Mouse (Mus musculus) lung, postnatal 4 days (tissue): ENCODE results near the gene Arhgef15.
"Not testable (repeated sequence)": the region's sequence is repeated elsewhere in the genome, so short reads cannot be mapped to it uniquely, and the experiment has no call there.

ENCODE experiments used
- DNase-seq, 2 experiments: peaks; one replicate each; pipeline ENCODE4 v3.0.0; 2021

Gene Arhgef15

DNA sequence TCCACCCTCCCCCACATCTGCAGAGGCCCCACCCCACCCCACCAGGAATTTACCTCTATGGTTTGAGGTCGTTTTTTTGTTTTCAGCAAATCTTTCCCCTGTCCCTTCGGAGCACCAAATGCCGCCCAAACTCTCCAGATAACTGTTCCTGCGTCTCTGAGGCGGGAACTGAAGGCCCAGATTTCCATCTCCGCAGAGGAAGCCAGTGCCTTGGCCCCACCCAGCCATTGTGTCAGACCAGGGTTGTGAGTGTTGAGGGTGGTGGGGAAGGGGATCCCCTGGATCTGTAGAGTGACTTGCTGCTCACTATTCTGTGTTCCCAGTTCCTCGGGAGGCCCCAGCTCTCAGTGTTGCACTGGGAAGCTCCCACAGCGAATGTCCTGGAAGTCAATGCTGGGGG is at the start of gene Arhgef15:
Arhgef15 (minus strand) TSS at position 173 of the 400 bp plus-strand sequence.
- peak; percentile 56 to 60 for DNase-seq

DNA sequence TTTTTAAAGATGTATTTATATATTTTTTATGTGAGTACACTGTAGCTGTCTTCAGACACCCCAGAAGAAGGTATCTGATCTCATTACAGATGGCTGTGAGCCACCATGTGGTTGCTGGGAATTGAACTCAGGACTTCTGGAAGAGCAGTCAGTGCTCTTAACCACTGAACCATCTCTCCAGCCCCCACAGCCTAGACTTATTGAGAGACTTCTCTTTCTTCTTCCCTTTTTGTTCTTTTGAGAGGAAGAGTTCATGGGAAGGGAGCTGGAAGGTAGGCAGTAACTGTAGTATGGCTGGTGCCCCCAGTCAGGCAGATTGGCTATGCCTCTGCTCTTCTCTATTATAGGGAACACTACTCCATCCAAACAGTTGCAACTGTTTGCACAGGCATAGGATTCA is 49.3 kb upstream of the Arhgef15 start:
- DNase-seq, result not testable (repeated sequence)

DNA sequence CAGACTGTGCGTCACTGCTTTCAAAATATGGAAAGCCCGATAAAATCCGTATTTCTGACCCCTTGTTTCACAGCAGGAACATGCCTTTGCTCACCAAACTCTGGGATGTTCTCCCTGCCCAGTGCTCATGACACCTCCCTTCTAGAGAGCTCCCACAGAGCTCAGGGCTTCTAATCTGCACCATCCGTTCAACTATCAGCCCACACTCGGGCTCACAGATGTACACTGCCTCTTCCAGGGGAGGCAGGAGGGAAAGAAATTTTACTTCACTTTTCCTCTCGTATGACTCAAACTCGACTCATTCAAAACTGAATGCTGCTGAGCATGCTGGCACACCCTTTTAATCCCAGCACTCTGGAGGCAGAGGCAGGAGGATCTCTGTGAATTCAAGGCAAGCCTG is 47.9 kb upstream of the Arhgef15 start:
- no peak for DNase-seq

DNA sequence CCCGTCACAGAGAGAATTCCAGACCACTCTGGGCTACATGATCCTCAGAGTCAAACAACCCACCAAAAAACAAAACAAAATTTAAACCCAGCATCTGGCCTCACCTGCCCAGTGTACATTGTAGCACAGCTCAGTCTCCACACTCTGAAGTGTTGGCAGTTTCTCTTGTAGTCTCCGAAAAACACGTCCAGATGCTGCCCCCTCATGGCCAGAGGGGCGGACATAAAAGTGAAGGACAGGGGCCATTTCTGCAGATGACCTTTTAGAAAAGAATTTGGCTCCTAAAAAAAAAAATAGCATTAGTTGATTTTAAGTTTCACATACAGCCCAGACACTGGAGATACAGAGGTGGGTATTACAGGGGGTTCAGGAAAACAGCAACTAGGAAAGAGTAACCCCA is 46.3 kb upstream of the Arhgef15 start:
- DNase-seq, result peak in 1 of 2 experiments; percentile 23

DNA sequence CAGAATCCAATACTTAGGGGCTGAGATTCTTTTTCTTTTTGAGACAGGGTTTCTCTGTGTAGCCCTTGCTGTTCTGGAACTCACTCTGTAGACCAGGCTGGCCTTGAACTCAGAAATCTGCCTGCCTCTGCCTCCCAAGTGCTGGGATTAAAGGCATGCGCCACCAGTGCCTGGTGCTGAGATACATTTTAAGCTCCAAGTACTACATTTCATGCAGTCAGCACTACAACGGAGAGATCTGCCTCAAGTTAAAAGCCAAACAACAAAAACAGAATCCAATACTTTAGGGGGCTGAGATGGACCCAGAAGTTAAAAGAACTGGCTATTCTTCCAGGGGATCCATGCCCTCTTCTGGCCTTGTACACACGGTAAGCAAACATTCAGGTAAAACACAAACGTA is 45.5 kb upstream of the Arhgef15 start:
- not testable (repeated sequence) for DNase-seq

DNA sequence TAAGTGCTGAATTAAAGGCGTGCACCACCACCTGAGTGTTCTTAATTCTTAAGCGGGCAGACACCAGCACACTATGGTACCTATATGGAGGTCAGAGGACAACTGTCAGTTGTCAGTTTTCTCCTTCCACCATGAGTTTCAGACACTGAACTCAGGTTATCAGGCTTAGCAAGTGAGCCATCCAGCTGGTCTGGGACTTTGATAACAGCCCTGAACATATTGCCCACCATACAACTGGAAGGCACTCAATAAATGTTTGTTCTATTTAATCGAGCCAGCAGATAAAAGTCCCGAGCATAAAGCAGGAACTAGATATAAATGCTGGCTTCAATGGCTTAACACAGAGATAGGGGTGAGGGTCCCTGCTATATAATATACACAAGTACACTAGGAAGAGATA is 39.8 kb upstream of the Arhgef15 start:
- DNase-seq, result no peak

DNA sequence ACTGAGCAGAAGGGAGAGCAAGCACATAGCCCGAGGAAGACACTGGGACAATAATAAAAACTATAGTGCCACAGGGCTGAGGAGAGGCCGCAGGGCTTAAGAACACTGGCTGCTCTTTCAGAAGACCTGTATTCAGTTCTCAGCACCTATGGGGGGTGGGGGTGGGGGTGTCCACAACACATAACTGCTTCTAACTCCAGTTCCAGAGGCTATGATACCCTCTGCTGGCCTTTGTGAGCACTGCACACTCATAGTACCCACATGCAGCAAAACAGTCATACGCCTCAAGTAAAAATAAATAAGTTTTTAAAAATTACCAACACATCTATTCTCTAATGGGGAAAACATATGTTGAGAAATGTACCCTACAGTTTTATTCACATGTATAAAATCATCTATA is 37.1 kb upstream of the Arhgef15 start:
- DNase-seq, result no peak

DNA sequence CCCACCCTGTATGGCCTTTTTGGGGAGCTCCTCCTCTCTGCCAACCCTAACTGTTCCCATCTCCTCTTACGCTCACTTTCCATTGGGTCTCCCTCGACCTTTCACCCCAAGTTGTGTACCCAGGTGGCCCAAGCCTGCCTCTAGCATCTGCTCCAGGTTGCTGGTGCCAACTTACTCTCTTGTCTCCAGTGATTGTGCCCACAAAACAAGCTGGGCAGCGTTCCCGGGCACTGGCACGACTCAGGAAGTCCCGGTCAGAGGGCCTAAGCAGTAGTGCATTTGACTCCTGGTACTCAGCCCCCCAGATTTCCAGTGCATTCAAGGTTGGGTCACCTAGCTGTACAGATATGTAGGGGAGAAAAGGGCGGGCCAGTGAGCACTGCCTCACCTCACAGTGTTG is 35.8 kb upstream of the Arhgef15 start:
- DNase-seq, result no peak

DNA sequence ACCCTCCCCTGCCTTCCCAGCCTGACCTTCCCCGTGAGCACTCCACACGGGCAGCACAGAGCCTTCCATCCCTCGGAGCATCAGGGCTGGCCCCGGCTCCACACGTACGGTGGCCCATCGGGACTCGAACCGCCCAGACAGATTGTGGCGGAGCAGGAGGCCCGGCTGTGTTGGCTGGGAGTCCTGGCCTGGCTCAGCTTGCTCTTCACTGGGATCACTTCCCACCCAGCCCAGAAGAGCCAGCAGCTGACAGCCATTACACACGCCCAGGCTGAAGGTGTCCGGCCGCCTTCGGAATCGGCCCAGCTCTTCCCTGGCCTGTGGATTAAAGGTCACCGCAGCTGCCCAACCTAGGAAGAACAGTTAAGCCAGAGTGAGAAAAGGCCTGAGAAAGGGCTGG is 31.1 kb upstream of the Arhgef15 start:
- peak in 1 of 2 experiments; percentile 57 for DNase-seq

DNA sequence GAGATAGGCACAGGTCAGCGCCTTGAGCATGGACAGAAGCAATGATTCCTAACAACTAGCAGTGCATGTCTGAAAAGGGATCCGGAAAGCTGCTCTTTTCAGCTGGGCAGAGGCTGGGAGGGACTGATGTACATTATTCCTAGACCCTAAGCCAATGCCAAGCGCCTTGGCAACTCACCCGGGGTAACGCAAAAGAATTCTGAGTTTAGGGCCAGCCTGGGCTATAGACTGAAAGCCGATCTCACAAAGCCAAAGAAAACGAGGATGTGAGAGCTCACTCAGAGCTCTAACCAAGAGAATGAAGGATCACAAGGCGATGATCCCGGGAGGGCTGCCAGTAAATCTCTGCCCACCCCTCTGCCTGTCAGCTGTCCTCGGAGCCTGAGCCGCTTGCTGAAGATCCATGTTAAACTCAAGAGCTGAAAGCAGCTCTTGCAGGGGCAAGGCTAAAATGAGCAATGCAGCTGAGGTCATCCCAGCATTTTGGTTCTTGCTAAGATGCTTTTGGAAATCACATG is 30.1 kb upstream of the Arhgef15 start:
- no peak for DNase-seq

DNA sequence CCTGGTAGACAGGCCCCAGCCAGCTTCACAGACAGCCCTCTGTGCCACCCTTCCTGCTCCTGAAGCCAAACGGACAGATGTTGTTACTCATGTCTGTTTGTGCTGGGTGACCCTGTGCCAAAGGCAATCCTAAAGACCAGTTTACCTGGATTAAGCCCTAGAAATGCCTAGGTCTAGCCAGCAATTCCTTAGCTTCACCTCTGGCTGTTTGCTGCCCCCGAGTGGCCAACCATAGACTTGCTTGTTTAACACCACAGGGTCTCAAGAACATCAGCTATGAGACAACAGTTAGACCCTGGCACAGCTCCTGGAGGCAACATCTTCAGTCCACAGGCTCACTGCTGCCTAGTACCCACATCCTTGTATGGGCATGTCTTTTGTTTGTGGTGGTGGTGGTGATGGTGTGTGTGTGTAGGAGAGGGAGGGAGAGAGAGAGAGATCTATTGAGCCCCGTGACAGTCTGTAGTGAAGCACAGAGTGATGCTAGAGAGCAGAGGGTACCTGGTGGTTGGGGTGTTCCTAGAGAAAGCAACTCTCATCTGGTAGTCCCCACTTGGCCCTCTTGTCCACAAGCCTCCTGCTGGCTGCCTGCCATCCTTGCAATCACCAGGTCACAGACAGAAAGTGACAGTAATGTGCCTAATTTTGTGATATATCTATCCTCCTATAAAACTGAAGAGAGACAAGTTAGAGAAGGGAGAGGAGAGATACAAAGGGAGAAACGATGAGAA is 25.5 kb upstream of the Arhgef15 start:
- DNase-seq, result peak; percentile 73 to 83

DNA sequence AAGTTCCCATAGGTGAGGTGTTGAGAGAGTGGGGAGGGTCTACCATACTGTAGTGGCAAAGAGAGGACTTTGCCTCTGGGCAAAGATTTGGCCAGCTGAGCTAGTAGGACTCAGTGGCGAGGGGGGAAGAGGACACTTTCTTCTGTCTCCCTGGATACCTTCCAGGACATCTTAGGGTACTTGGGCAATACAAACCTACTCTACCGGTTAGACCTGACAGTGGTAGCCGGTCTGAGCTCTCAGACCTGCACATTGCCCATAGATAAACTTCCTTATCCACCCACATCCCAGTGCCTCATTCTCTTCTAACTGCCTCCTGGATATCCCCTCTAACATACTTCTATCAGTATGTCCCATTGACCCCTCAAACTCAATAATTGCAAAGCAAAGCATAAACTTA is 23.6 kb upstream of the Arhgef15 start:
- DNase-seq, result no peak

DNA sequence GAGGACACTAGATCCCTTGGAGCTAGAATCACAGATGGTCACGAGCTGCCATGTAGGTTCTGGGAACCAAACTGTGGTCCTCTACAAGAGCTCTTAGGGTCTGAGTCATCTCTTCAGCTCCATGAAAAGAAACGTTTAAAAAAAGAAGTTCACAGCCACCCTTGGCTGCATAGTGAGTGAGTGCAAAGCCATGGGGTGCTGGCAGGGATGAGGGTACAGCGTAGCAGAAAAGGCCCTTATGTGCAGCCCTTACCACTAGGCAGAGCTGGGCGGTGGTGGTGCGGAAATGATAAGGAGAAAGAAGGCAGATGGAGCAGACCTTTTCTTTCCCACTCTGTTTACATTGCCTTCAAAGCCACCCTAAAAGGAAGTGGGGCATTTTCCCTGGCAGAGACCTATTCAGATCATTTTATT is 22.0 kb upstream of the Arhgef15 start:
- DNase-seq, result no peak

DNA sequence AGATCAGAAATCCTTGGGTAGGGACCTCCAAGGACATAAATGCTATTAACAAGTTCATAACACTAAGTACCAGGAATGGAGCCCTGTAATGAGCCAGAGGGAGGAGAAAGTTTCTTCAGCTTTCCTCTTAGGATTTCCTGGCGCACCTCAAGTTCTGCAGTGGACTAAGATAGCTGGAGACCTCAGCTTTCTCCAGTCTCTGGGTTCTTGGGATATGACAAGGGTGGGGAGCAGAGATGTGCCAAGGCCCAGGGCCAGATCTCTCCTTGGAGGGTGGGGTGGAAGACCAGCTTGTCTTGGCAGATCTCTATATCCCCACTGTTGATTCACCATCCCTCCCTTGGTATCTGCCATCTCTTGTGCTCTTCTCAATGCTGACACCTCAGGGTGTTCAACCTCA is 18.3 kb upstream of the Arhgef15 start:
- DNase-seq, result no peak

DNA sequence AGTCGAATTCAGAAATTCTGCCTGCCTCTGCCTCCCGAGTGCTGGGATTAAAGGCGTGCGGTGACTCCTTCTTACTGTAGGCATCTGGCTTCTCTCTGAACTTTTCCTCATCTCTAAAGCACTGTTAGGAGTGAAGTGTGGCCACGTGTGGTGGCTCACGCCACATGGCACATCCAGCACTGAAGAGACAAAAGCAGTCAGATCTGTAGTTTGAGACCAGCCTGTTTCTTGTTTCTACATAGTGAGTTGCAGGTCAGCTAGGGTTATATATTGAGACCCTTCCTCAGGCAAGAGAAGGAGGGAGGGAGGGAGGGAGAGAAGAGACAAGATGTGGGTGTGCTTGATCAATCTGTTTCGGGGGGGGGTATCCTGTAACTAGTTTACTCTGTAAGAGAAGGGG is 17.8 kb upstream of the Arhgef15 start, which contains the start of gene Rangrf:
Rangrf (minus strand) TSS at position 101 of the 400 bp plus-strand sequence.
- DNase-seq, result no peak

DNA sequence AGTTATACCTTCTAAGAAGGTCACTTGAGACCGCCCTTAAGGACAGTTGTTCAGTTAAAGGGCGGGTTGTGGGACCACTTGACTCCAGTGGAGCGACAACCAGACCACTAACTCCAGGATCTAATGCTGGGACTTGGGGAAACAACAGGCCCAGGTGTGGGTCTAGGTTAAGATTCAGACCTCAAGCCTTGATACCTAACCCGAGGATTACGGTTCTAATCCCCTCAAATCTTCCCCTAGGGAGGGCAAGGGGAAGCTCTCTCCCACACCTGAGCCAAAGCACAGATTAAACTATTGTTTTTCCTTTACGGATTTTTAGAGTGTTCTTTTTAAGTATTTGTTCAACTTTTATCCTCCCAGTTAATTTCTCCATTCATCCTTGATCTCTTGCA is 16.8 kb upstream of the Arhgef15 start:
- no peak for DNase-seq

DNA sequence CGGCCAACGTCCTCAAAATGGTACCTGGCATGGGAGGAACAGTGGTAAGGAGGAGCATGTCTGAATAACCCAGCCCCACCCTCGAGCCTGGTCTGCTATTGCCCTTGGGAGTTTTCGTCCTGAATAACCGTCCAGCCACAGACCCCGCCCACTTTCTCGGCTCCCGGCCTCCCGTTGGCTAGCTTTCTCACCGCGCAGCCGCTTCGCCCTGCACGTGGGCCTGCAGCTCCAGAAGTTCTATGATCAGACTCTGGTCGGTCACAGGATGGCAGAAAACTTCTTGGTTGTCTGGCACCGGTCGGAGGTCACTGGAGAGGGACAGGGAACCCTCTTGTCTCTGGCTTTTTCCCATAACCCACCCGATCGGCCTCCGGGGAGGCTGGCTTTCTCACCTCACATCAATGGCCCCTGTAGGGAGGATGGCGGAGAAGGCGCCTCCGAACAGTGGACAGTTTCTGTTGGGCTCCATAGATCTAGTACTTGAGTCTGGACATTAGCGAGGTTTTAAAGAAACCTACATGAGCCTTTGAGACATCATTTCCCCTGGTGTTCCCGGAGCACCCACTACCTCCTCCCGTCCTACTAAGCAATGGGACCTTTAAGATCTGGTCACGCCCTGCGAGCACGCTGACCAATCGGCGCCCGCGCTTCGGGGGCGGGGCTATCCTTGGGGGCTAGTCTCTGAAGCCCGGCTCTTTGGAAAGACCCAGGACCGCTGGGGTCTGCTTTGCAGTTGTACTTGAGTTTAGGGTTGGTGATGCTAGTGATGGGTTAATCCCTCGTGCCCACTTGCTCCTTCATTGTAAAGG is 16.2 kb upstream of the Arhgef15 start:
- peak; percentile 88 to 89 for DNase-seq

DNA sequence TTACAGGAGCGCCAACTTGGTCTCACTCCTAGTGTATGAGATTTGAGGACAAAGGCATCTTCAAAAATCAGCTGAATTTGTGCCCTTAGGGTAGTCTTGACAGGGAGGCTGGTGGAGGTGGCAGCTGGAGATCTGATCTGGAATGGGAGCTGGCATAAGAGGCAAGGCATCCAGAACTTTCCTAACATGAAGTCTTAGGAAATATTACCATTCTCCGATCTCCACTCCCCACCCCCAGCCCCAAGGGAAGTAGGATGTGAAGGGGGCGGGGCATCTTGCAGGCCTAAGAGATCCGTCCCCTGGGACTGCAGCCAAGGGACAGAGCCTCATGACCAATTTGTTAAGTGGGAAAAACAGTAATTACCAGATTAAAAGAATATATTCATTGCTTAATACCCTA is 13.0 kb upstream of the Arhgef15 start:
- DNase-seq, result peak; percentile 43 to 73

DNA sequence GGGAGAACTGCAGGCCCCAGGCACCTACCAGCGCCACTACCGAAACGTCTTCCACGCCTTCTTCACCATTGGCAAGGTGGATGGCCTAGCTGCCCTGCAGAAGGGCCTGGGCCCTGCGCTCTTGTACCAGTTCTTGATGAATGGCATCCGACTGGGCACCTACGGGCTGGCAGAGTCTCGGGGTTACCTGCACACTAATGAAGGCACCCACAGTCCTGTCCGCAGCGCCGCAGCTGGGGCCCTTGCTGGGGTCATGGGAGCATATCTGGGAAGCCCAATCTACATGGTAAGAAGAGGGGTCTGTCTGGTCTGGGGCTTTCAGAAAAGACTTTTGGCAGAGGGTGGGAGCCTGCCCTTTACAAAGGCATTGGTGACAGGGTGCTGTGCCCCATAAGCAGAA is 11.5 kb upstream of the Arhgef15 start:
- no peak for DNase-seq

DNA sequence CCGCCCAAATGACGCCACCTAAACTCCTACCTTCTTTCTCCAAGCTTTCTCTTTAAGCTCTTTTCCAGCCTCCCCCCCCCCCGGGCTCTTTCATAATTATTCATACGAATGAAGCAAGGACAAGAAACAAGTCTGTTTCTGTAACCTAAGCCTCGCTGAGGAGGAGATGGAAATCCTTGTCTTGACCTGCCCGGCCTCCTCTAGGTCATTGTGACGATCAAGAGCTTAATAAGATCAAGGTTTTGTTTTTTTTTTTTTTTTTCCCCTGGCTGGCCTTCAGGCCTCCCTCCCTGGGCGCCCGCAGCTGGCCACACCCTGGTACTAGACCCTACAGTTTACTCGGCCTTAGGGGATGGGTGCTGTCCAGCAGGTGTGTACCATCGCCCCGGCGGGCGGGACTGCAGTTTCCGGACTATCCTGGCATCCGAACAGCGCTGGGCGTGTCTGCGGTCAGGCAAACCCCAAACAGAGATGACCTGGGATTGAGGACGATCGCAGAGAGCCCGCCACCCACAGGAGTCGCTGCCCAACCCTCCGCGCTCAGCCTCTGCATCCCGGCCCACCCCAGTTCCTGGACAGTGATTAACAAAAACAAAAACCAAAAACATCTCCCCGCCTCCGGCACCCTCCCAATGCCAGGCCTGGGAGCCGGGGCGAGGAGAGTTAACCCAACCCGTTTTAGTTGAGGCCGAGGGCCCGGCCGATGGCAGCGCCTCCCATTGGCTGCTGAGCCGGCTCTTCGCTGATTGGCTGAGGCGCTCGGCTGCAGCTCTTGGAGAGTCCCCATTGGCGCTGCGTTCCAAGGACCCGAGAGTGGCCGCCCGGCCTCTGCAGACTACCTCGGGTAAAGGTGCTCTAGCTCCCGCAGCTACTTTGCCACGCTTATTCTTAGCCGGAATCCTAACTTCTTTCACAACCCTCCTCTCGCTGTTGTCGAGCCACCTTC is 10.3 kb upstream of the Arhgef15 start, which contains the start of gene Slc25a35:
Slc25a35 (plus strand) TSS at position 795 of the 946 bp plus-strand sequence.
- DNase-seq, result peak; percentile 94 to 95

DNA sequence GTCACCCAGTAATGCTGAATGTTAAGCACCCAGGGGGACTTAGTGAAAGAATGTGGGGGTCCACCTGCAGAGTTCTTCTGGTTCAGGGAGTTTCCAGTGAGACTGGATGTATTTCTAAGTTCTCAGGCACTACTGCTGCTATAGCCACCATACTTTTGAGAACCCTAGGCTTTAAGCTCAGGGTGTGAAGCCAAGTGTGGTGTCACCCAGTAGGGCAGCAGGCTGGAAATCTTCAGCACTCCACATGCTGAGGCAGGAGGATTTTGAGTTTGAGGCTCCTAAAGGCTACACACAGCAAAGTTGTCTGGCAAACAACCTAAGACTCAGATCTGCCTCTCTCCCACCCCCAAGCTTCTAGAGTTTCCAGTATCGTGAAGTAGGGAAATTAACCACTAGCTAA is 9.3 kb upstream of the Arhgef15 start:
- DNase-seq, result no peak

DNA sequence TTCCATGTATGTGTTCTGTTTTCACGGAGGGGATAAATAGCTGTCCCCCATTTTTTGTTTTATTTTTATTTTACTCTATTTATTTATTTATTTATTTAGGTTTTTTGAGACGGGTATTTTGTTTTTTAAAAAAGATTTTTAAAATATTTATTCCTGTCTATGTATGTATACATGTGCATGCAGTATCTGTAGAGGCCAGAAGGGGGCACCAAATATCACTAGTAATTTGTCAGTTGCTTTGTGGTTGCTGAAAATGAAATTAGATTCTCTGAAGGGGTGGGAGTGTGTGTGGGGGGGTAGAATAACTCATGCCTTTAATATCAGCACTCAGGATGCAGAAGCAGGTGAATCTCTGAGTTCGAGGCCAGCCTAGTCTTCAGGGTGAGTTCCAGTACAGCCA is 8.6 kb upstream of the Arhgef15 start:
- peak in 1 of 2 experiments; percentile 73 for DNase-seq

DNA sequence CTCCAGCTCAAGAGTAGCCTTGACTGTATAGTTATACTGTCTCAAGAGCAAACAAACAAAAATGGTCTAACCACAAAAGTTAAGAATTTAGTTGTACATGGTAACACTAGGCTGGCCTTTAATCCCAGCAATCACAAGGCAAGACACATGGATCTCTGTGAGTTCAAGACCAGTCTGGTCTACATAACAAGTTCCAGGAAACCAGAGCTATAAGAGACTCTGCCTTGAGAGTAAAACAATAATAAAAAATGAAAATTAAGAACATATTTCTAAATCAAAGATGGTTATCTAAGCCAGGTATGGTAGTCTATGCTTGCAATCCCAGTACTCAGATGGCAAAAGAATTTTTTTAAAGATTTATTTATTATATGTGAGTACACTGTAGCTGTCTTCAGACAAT is 7.8 kb upstream of the Arhgef15 start:
- no peak for DNase-seq
